Mouse (Mus musculus): ENCODE results near the gene Eif2b3. TPM values are rescaled to one million over a fixed set of nuclear protein-coding genes. Genes with fewer than 3 reads are reported as not detected.

Gene Eif2b3
- total RNA-seq, 2 experiments from 2014 or later: 19.1 to 20.1 TPM

GRCm38 (mm10) chr4:117095551-117096452 lies 76.6 kb downstream of the Eif2b3 start, which contains the start of gene Ptch2:
TSS of gene Ptch2 (plus strand) at chr4:117096075.
- peak; percentile 90 for DNase-seq

GRCm38 (mm10) chr4:117096666-117097065 lies 77.5 kb downstream of the Eif2b3 start:
- no peak for DNase-seq

- DNase-seq: no peak
These were observed 79.0 kb downstream of the Eif2b3 start for GRCm38 (mm10) chr4:117097969-117098763.

GRCm38 (mm10) chr4:117098764-117099036 lies 79.5 kb downstream of the Eif2b3 start:
- no peak for DNase-seq

GRCm38 (mm10) chr4:117100036-117100435 lies 80.8 kb downstream of the Eif2b3 start:
- DNase-seq: no peak

- DNase-seq: peak; percentile 70
These were observed 82.0 kb downstream of the Eif2b3 start for GRCm38 (mm10) chr4:117101218-117101617.

GRCm38 (mm10) chr4:117104672-117105071 lies 85.5 kb downstream of the Eif2b3 start:
- DNase-seq: no peak

GRCm38 (mm10) chr4:117105127-117105526 lies 85.9 kb downstream of the Eif2b3 start:
- no peak for DNase-seq

- DNase-seq: no peak
These were observed 88.8 kb downstream of the Eif2b3 start for GRCm38 (mm10) chr4:117107813-117108523.

GRCm38 (mm10) chr4:117108524-117108849 lies 89.3 kb downstream of the Eif2b3 start:
- DNase-seq: no peak

GRCm38 (mm10) chr4:117109330-117109729 lies 90.1 kb downstream of the Eif2b3 start:
- no peak for DNase-seq

GRCm38 (mm10) chr4:117110249-117110648 lies 91.0 kb downstream of the Eif2b3 start:
- DNase-seq: no peak

- no peak for DNase-seq
These were observed 91.8 kb downstream of the Eif2b3 start for GRCm38 (mm10) chr4:117110985-117111384.

GRCm38 (mm10) chr4:117113237-117113636 lies 94.0 kb downstream of the Eif2b3 start:
- no peak for DNase-seq

- no peak for DNase-seq
These were observed 96.4 kb downstream of the Eif2b3 start for GRCm38 (mm10) chr4:117115592-117115991.

GRCm38 (mm10) chr4:117117931-117118330 lies 98.7 kb downstream of the Eif2b3 start:
- no peak for DNase-seq

GRCm38 (mm10) chr4:117119636-117120035 lies 100.4 kb downstream of the Eif2b3 start:
- DNase-seq: no peak

- DNase-seq: no peak
These were observed 100.8 kb downstream of the Eif2b3 start for GRCm38 (mm10) chr4:117120052-117120444.

GRCm38 (mm10) chr4:117120445-117121414 lies 101.5 kb downstream of the Eif2b3 start:
- DNase-seq: peak; percentile 92

GRCm38 (mm10) chr4:117122209-117122608 lies 103.0 kb downstream of the Eif2b3 start:
- no peak for DNase-seq

- DNase-seq: no peak
These were observed 104.5 kb downstream of the Eif2b3 start for GRCm38 (mm10) chr4:117123546-117124217.

Data from heart, postnatal 4 days (tissue).